ENCODE assay signal across 20 mouse cellular contexts in the genomic region with DNA sequence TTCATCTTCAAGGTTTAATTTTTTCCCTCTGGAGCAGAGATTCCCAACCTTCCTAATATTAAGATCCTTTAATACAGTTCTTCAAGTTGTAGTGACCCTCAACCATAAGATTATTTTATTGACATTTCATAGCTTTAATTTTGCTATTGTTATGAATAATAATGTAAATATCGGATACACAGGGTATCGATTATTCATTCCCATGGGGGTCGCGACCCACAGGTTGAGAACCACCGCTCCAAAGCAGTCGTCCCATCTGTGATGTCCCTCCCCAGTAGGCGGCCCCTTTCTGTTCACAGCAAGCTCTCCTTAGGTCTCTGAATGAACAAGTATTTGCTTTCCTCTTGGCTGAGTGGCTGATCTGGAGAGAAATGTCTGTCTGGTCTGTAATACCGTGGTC. TPM values are rescaled to one million over a fixed set of nuclear protein-coding genes. Genes with fewer than 3 reads are reported as not detected.
DNase-seq lines count a peak whose midpoint lies in the region; ATAC-seq and TF ChIP-seq lines count a peak whose summit lies in the region.
"Had no signal": no experiment of that assay in that cellular context is flagged by ENCODE, and none has a peak within 500 bp of the region (broad histone marks: within the 10 kb centered on the region; RNA-seq: fewer than 3 reads in every experiment).

No protein-coding gene starts in this region.

- no peak overlapping the region for H3K9ac ChIP-seq in heart, embryonic 13.5 days
- no peak overlapping the region for H3K9ac ChIP-seq in ES-E14 (ENCODE audit: insufficient read depth, low read depth, low read length, poor library complexity, severe bottlenecking)
- no peak overlapping the region for H3K9ac ChIP-seq in forebrain, postnatal 0 days

- 0 out of 2 replicates have a peak overlapping the region, but pooled peaks have one; percentile 65 for H3K4me2 ChIP-seq in heart, embryonic 13.5 days
- no peak overlapping the region for H3K4me2 ChIP-seq in forebrain, postnatal 0 days (ENCODE audit: low read depth)

- H3K27ac ChIP-seq in heart, embryonic 13.5 days (replicated peaks) = no peak overlapping the region
- H3K27ac ChIP-seq in ES-E14 (ENCODE audit: insufficient read depth, low read depth, low read length, poor library complexity, severe bottlenecking) = no peak overlapping the region
- no peak overlapping the region for H3K27ac ChIP-seq in forebrain, postnatal 0 days (ENCODE audit: low read depth, low read length)

- no peak for ATAC-seq in heart, embryonic 13.5 days (ENCODE audit: extremely low read depth, insufficient number of reproducible peaks, low FRiP score, low TSS enrichment)
- no peak for ATAC-seq in forebrain, postnatal 0 days
- ATAC-seq: activated CD4-positive, CD25-positive, alpha-beta regulatory T cell, adult 4 months; CD4-positive, CD25-positive, alpha-beta regulatory T cell, adult 4 months; Patski had no signal

- H3K27me3 ChIP-seq in heart, embryonic 13.5 days (replicated peaks) = peaks cover 46% of the 10 kb centered on the region
- no peaks in the 10 kb centered on the region for H3K27me3 ChIP-seq in forebrain, postnatal 0 days (ENCODE audit: insufficient read depth, low read length)

- H3K36me3 ChIP-seq in heart, embryonic 13.5 days = no peaks in the 10 kb centered on the region
- no peaks in the 10 kb centered on the region for H3K36me3 ChIP-seq in ES-E14 (ENCODE audit: control insufficient read depth, insufficient read depth, low read length, poor library complexity, severe bottlenecking)
- no peaks in the 10 kb centered on the region for H3K36me3 ChIP-seq in forebrain, postnatal 0 days (ENCODE audit: insufficient read depth)
- H3K36me3 ChIP-seq: G1E had no signal

- WGBS in heart, embryonic 13.5 days = 83% methylated on average over 8 of the region's 8 CpGs
- WGBS in forebrain, postnatal 0 days = 91% methylated on average over 8 of the region's 8 CpGs

- DNase-seq in heart, postnatal 4 days = no peak
- DNase-seq in ES-E14 (ENCODE audit: low read depth, low spot score) = no peak
- no peak for DNase-seq in forebrain, postnatal 0 days
- DNase-seq: adrenal gland, adult 2 months; adrenal gland, adult 8-10 months; adrenal gland, postnatal 10 days; adrenal gland, postnatal 14 days; adrenal gland, postnatal 25 days; adrenal gland, postnatal 36 days; B cell, adult 2 months; cerebellum, adult 11 months; cerebellum, adult 11-12 months; cerebellum, adult 18-20 months; cerebellum, adult 2 months had no signal

- in situ Hi-C loops in ES-E14 (cut with MboI; ENCODE audit: low sequenced_read_pairs in 2 of 2, unreplicated experiment in 2 of 2) = no loop called here

- TF ChIP-seq CTCF in forebrain, postnatal 0 days (IDR thresholded peaks at IDR 0.05; ENCODE audit: low read depth) = no peak

- H3K4me1 ChIP-seq in heart, embryonic 13.5 days = peaks cover 11% of the 10 kb centered on the region
- no peaks in the 10 kb centered on the region for H3K4me1 ChIP-seq in ES-E14 (ENCODE audit: control insufficient read depth in 2 of 2, insufficient read depth in 2 of 2, low read length in 2 of 2, poor library complexity in 1 of 2)
- H3K4me1 ChIP-seq in forebrain, postnatal 0 days (ENCODE audit: insufficient read depth) = no peaks in the 10 kb centered on the region

- H3K4me3 ChIP-seq in heart, embryonic 13.5 days = no peak overlapping the region
- no peak overlapping the region for H3K4me3 ChIP-seq in ES-E14 (ENCODE audit: insufficient read depth in 1 of 2, low read depth in 1 of 2, low read length in 2 of 2, poor library complexity in 1 of 2, severe bottlenecking in 1 of 2)
- H3K4me3 ChIP-seq in forebrain, postnatal 0 days (ENCODE audit: low read depth, low read length) = no peak overlapping the region

- H3K9me3 ChIP-seq in heart, embryonic 13.5 days = no peaks in the 10 kb centered on the region
- H3K9me3 ChIP-seq in ES-E14 (ENCODE audit: control insufficient read depth, insufficient read depth, low read depth, low read length) = no peaks in the 10 kb centered on the region
- H3K9me3 ChIP-seq in forebrain, postnatal 0 days (ENCODE audit: low read length) = no peaks in the 10 kb centered on the region

TF ChIP-seq in ES-E14, 5 proteins besides CTCF, POLR2A, EP300 and RAD21:
- TF ChIP-seq HCFC1 (IDR thresholded peaks at IDR 0.05; ENCODE audit: borderline replicate concordance, insufficient read depth, low read length) = no peak
- TF ChIP-seq ZNF384 (IDR thresholded peaks at IDR 0.05; ENCODE audit: low read depth, low read length) = no peak
- TF ChIP-seq CHD2 (IDR thresholded peaks at IDR 0.05; ENCODE audit: low read depth, low read length) = peak; percentile 93
TF ChIP-seq in ES-E14: peak in this region for 1.

RNA-seq across cellular contexts. Expression of a gene that starts 10.8 kb away (rescaled TPM):
- polyA plus RNA-seq in heart, embryonic 13.5 days (2015; fragmentation: Nextera tagmentation; extraction: Ambion mirVana) = 7.4 and 7.8 TPM in 2 replicates
- total RNA-seq in heart, postnatal 4 days (2021) = 100 to 1,000 TPM; 120 to 122 TPM
- 0.76 and 0.95 TPM in 2 replicates for total RNA-seq in ES-E14 (2012; rRNA removed)
- total RNA-seq in forebrain, postnatal 0 days (2014; rRNA removed) = 3.4 and 8.2 TPM in 2 replicates
- 0.40 and 0.77 TPM in 2 replicates for polyA plus RNA-seq in forebrain, postnatal 0 days (2015; fragmentation: Nextera tagmentation; extraction: Ambion mirVana)
- total RNA-seq: MEL had no signal
- polyA plus RNA-seq: CD4-positive, CD25-positive, alpha-beta regulatory T cell, adult 4 months; G1E had no signal

Comparison
In these comparisons a context has a peak if more than half of its experiments do, and no peak if none do; other contexts are left out.
1. RNA of a gene that starts 10.8 kb away (total RNA-seq): 120 to 122 TPM in heart, postnatal 4 days; 3.4 to 8.2 TPM in forebrain, postnatal 0 days and 0.76 to 0.95 TPM in ES-E14; every median in the first group is over 10 times any median in the second.